Mouse (Mus musculus): ENCODE measurements around the gene Abca4. TPM values are rescaled to one million over a fixed set of nuclear protein-coding genes. Genes with fewer than 3 reads are reported as not detected.
A peak's percentile ranks its signal among the peaks of the same experiment; 100 is the strongest.

Abca4 gene
- polyA plus RNA-seq, 1 experiment from 2014 or later, result 0.44 TPM

GRCm38 (mm10) chr3:122062586-122062985 lies 18.3 kb downstream of the Abca4 start:
- H3K4me2 ChIP-seq (replicated peaks; ENCODE audit: low read depth), result no peak overlapping the region
- H3K4me3 ChIP-seq (ENCODE audit: low read depth, low read length), result no peak overlapping the region
- TF ChIP-seq CTCF (IDR thresholded peaks at IDR 0.05; ENCODE audit: low read depth) (no peak), EP300 (optimal IDR thresholded peaks at IDR 0.05) (no peak)
- 73% methylated on average over 10 of the region's 10 CpGs for WGBS
- no peaks in the 10 kb centered on the region for H3K36me3 ChIP-seq (ENCODE audit: control insufficient read depth, insufficient read depth, low read length)
- DNase-seq (ENCODE audit: low spot score), result no peak
- H3K27me3 ChIP-seq (ENCODE audit: control insufficient read depth, insufficient read depth, low read length), result no peaks in the 10 kb centered on the region
- ATAC-seq (ENCODE audit: low FRiP score, low TSS enrichment), result no peak
- H3K9ac ChIP-seq (ENCODE audit: low read length), result no peak overlapping the region
- no peak overlapping the region for H3K27ac ChIP-seq (replicated peaks)
- no peaks in the 10 kb centered on the region for H3K9me3 ChIP-seq (ENCODE audit: control insufficient read depth, low read length)
- no peaks in the 10 kb centered on the region for H3K4me1 ChIP-seq (replicated peaks; ENCODE audit: control insufficient read depth, insufficient read depth)

- no peak overlapping the region for H3K4me2 ChIP-seq (replicated peaks; ENCODE audit: low read depth)
- no peak for ATAC-seq (ENCODE audit: low FRiP score, low TSS enrichment)
- no peaks in the 10 kb centered on the region for H3K36me3 ChIP-seq (ENCODE audit: control insufficient read depth, insufficient read depth, low read length)
- no peaks in the 10 kb centered on the region for H3K27me3 ChIP-seq (ENCODE audit: control insufficient read depth, insufficient read depth, low read length)
- WGBS, result 52% methylated on average over 13 of the region's 13 CpGs
- no peak overlapping the region for H3K9ac ChIP-seq (ENCODE audit: low read length)
- H3K4me1 ChIP-seq (replicated peaks; ENCODE audit: control insufficient read depth, insufficient read depth), result no peaks in the 10 kb centered on the region
- no peak overlapping the region for H3K4me3 ChIP-seq (ENCODE audit: low read depth, low read length)
- H3K27ac ChIP-seq (replicated peaks), result no peak overlapping the region
- no peak for DNase-seq (ENCODE audit: low spot score)
- TF ChIP-seq CTCF (IDR thresholded peaks at IDR 0.05; ENCODE audit: low read depth) (no peak), EP300 (optimal IDR thresholded peaks at IDR 0.05) (no peak)
- no peaks in the 10 kb centered on the region for H3K9me3 ChIP-seq (ENCODE audit: control insufficient read depth, low read length)
These were observed 20.5 kb downstream of the Abca4 start for GRCm38 (mm10) chr3:122064556-122065410.

GRCm38 (mm10) chr3:122071769-122072168 lies 27.5 kb downstream of the Abca4 start:
- ATAC-seq (ENCODE audit: low FRiP score, low TSS enrichment), result peak; percentile 28; the same call in 1 of the 2 replicates
- no peak overlapping the region for H3K27ac ChIP-seq (replicated peaks)
- no peak overlapping the region for H3K4me2 ChIP-seq (replicated peaks; ENCODE audit: low read depth)
- H3K4me1 ChIP-seq (replicated peaks; ENCODE audit: control insufficient read depth, insufficient read depth), result no peaks in the 10 kb centered on the region
- TF ChIP-seq EP300 (optimal IDR thresholded peaks at IDR 0.05), result no peak
- TF ChIP-seq CTCF (IDR thresholded peaks at IDR 0.05; ENCODE audit: low read depth), result no peak
- no peaks in the 10 kb centered on the region for H3K9me3 ChIP-seq (ENCODE audit: control insufficient read depth, low read length)
- no peaks in the 10 kb centered on the region for H3K36me3 ChIP-seq (ENCODE audit: control insufficient read depth, insufficient read depth, low read length)
- 79% methylated on average over 10 of the region's 10 CpGs for WGBS
- no peaks in the 10 kb centered on the region for H3K27me3 ChIP-seq (ENCODE audit: control insufficient read depth, insufficient read depth, low read length)
- H3K4me3 ChIP-seq (ENCODE audit: low read depth, low read length), result no peak overlapping the region
- no peak for DNase-seq (ENCODE audit: low spot score)
- no peak overlapping the region for H3K9ac ChIP-seq (ENCODE audit: low read length)

- 0 out of 2 replicates have a peak overlapping the region, but pooled peaks have one; percentile 35 for H3K27ac ChIP-seq (replicated peaks)
- H3K36me3 ChIP-seq (ENCODE audit: control insufficient read depth, insufficient read depth, low read length), result no peaks in the 10 kb centered on the region
- no peak overlapping the region for H3K9ac ChIP-seq (ENCODE audit: low read length)
- no peaks in the 10 kb centered on the region for H3K4me1 ChIP-seq (replicated peaks; ENCODE audit: control insufficient read depth, insufficient read depth)
- DNase-seq (ENCODE audit: low spot score), result no peak
- H3K9me3 ChIP-seq (ENCODE audit: control insufficient read depth, low read length), result no peaks in the 10 kb centered on the region
- peak; percentile 58 for ATAC-seq (ENCODE audit: low FRiP score, low TSS enrichment)
- TF ChIP-seq EP300 (optimal IDR thresholded peaks at IDR 0.05), result no peak
- no peak for TF ChIP-seq CTCF (IDR thresholded peaks at IDR 0.05; ENCODE audit: low read depth)
- no peak overlapping the region for H3K4me2 ChIP-seq (replicated peaks; ENCODE audit: low read depth)
- no peaks in the 10 kb centered on the region for H3K27me3 ChIP-seq (ENCODE audit: control insufficient read depth, insufficient read depth, low read length)
- H3K4me3 ChIP-seq (ENCODE audit: low read depth, low read length), result no peak overlapping the region
- 40% methylated on average over 11 of the region's 11 CpGs for WGBS
These were observed 28.7 kb downstream of the Abca4 start for GRCm38 (mm10) chr3:122072646-122073571.

GRCm38 (mm10) chr3:122073595-122073994 lies 29.4 kb downstream of the Abca4 start:
- no peak for DNase-seq (ENCODE audit: low spot score)
- Histone ChIP-seq H3K4me2 (replicated peaks; ENCODE audit: low read depth) (no peak overlapping the region), H3K4me3 (ENCODE audit: low read depth, low read length) (no peak overlapping the region), H3K27me3 (ENCODE audit: control insufficient read depth, insufficient read depth, low read length) (no peaks in the 10 kb centered on the region), H3K36me3 (ENCODE audit: control insufficient read depth, insufficient read depth, low read length) (no peaks in the 10 kb centered on the region), H3K9me3 (ENCODE audit: control insufficient read depth, low read length) (no peaks in the 10 kb centered on the region), H3K27ac (replicated peaks) (peak overlapping the region; percentile 74; the same call in 1 of the 2 replicates), H3K9ac (ENCODE audit: low read length) (no peak overlapping the region), H3K4me1 (replicated peaks; ENCODE audit: control insufficient read depth, insufficient read depth) (no peaks in the 10 kb centered on the region)
- 73% methylated on average over 5 of the region's 5 CpGs for WGBS
- no peak for ATAC-seq (ENCODE audit: low FRiP score, low TSS enrichment)
- no peak for TF ChIP-seq EP300 (optimal IDR thresholded peaks at IDR 0.05)
- TF ChIP-seq CTCF (IDR thresholded peaks at IDR 0.05; ENCODE audit: low read depth), result no peak
